Mouse (Mus musculus): ENCODE data around the gene Cish.

- TF ChIP-seq POLR2A (IDR thresholded peaks at IDR 0.05; ENCODE audit: control insufficient read depth in 1 of 2, insufficient read depth in 1 of 2, low read depth in 1 of 2, low read length in 2 of 2, poor library complexity in 1 of 2) (no peak), USF2 (IDR thresholded peaks at IDR 0.05; ENCODE audit: borderline replicate concordance in 1 of 2, insufficient read depth in 1 of 2, low read depth in 1 of 2, low read length in 2 of 2) (no peak), POLR2AphosphoS2 (IDR thresholded peaks at IDR 0.05; ENCODE audit: low read length) (no peak), CTCF (IDR thresholded peaks at IDR 0.05 in 2 of 3, conservative IDR thresholded peaks at IDR 0.05 in 1 of 3; ENCODE audit: control insufficient read depth in 1 of 3, insufficient read depth in 1 of 3, low read depth in 2 of 3, low read length in 3 of 3, poor library complexity in 1 of 3, severe bottlenecking in 1 of 3) (no peak), GABPA (IDR thresholded peaks at IDR 0.05; ENCODE audit: low read depth, low read length) (no peak), UBTF (IDR thresholded peaks at IDR 0.05; ENCODE audit: borderline replicate concordance, insufficient read depth, low read depth, low read length) (no peak), NELFE (IDR thresholded peaks at IDR 0.05; ENCODE audit: low read depth, low read length) (no peak), CHD2 (IDR thresholded peaks at IDR 0.05; ENCODE audit: low read length) (no peak)
These were observed 53.5 kb downstream of the Cish start for GRCm38 (mm10) chr9:107349321-107349720.
